Mouse (Mus musculus): ENCODE measurements at regions not wholly inside any gene's neighbourhood (a gene's known extent, or its start where the extent isn't known, plus 50 kb on each side); places are given as distances from the start of the nearest gene placed in this dataset.

GRCm38 (mm10) chr3:78698936-78699335 is 587.4 kb downstream of the Rapgef2 start:
- TF ChIP-seq CTCF (IDR thresholded peaks at IDR 0.05; ENCODE audit: control insufficient read depth, insufficient read depth, insufficient replicate concordance, low read depth, low read length) (no peak), POLR2A (IDR thresholded peaks at IDR 0.05; ENCODE audit: control insufficient read depth, low read depth, low read length) (no peak)

All from testis, adult 2 months (tissue).